8 mouse cellular contexts compared by ENCODE assay signal in the genomic region with DNA sequence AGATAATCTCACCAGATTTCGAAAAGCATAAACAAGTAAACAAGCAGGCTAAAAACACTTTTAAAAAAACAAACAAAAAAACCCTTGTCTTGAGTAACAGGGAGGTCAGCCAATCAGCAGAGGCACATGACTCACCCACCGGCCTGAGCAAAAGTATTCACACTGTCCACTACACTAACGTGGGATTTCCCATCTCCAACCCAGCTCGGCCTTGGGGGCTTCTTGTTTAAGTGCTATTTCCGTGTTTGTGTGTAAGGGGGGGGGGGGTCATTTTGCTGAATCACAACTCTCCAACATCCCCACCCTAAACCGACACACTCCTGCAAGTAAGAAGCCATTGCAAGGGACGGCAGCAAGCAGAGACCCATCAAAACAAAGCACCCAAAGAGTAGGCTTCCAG. TPM values are rescaled to one million over a fixed set of nuclear protein-coding genes. Genes with fewer than 3 reads are reported as not detected.
DNase-seq lines count a peak whose midpoint lies in the region; ATAC-seq lines count a peak whose summit lies in the region.

No protein-coding gene starts in this region.

- H3K4me3 ChIP-seq in embryonic facial prominence, embryonic 13.5 days: peak overlapping the region; percentile 97

- H3K27me3 ChIP-seq in embryonic facial prominence, embryonic 13.5 days: no peaks in the 10 kb centered on the region

- peak overlapping the region; percentile 99 for H3K27ac ChIP-seq in embryonic facial prominence, embryonic 13.5 days

- intact Hi-C loops in heart, postnatal 10 days (cut with DNase I): loop anchor here (10.0 kb wide), 1 partner anchor 49 kb away; no protein-coding TSS in a partner anchor

- H3K9ac ChIP-seq in embryonic facial prominence, embryonic 13.5 days: peak overlapping the region; percentile 98

- H3K4me2 ChIP-seq in embryonic facial prominence, embryonic 13.5 days: peak overlapping the region; percentile 74

- peak; percentile 46 for DNase-seq in urinary bladder, postnatal 14 days (ENCODE audit: low spot score)
- DNase-seq in urinary bladder, postnatal 4 days (ENCODE audit: low spot score in 2 of 2): no peak
- peak; percentile 31 to 45 for DNase-seq in heart, postnatal 10 days
- DNase-seq in kidney, postnatal 4 days: peak; percentile 31 to 56
- DNase-seq in mesoderm, embryonic 11.5 days (ENCODE audit: low read depth, low spot score): peak; percentile 32
- DNase-seq in layer of hippocampus, postnatal 14 days (ENCODE audit: low spot score in 2 of 2): no peak

- no peak for ATAC-seq in embryonic facial prominence, embryonic 13.5 days (ENCODE audit: insufficient number of reproducible peaks, insufficient read depth, low FRiP score, low TSS enrichment, low read depth)
- ATAC-seq in monocyte, adult 5-6 weeks (replicated peaks; ENCODE audit: insufficient number of reproducible peaks, low FRiP score, low TSS enrichment, poor library complexity, severe bottlenecking): no peak

- peaks cover 34% of the 10 kb centered on the region for H3K4me1 ChIP-seq in embryonic facial prominence, embryonic 13.5 days

- no peaks in the 10 kb centered on the region for H3K36me3 ChIP-seq in embryonic facial prominence, embryonic 13.5 days

- no peaks in the 10 kb centered on the region for H3K9me3 ChIP-seq in embryonic facial prominence, embryonic 13.5 days

- WGBS in embryonic facial prominence, embryonic 13.5 days: 9% methylated on average over 7 of the region's 7 CpGs

RNA-seq across cellular contexts. Expression of a gene that starts 1.2 kb away (rescaled TPM):
- polyA plus RNA-seq in embryonic facial prominence, embryonic 13.5 days (2015; fragmentation: Nextera tagmentation; extraction: Ambion mirVana): 106 and 117 TPM in 2 replicates
- total RNA-seq in heart, postnatal 10 days (2021): 10 to 100 TPM; 75.4 to 77.0 TPM
- total RNA-seq in layer of hippocampus, postnatal 14 days (2021): 100 to 1,000 TPM; 118 to 125 TPM
- 35.0 to 93.9 TPM (median 47.1 TPM) in 3 replicates for total RNA-seq in monocyte, adult 5-6 weeks (2017)

RNA-seq across cellular contexts. Expression of a gene that starts 37.7 kb away (rescaled TPM):
- polyA plus RNA-seq in embryonic facial prominence, embryonic 13.5 days (2015; fragmentation: Nextera tagmentation; extraction: Ambion mirVana): 120 and 123 TPM in 2 replicates
- 10 to 100 TPM; 62.0 to 72.8 TPM for total RNA-seq in heart, postnatal 10 days (2021)
- total RNA-seq in layer of hippocampus, postnatal 14 days (2021): 10 to 100 TPM; 83.8 to 86.1 TPM
- total RNA-seq in monocyte, adult 5-6 weeks (2017): 203 to 241 TPM (median 213 TPM) in 3 replicates

Comparison
In these comparisons a context has a peak if more than half of its experiments do, and no peak if none do; other contexts are left out.
1. DNase-seq: peak in urinary bladder, postnatal 14 days (single experiment), heart, postnatal 10 days (2 of 2), kidney, postnatal 4 days (2 of 2) and mesoderm, embryonic 11.5 days (single experiment); none in urinary bladder, postnatal 4 days (0 of 2) and layer of hippocampus, postnatal 14 days (0 of 2).